Mouse (Mus musculus): ENCODE data around the gene Rasgef1b. TPM values are rescaled to one million over a fixed set of nuclear protein-coding genes. Genes with fewer than 3 reads are reported as not detected.

Rasgef1b gene
- total RNA-seq (2014; rRNA removed) (20.4 and 30.3 TPM in 2 replicates), polyA plus RNA-seq (2012; rRNA removed) (4.0 and 4.3 TPM in 2 replicates)

DNA sequence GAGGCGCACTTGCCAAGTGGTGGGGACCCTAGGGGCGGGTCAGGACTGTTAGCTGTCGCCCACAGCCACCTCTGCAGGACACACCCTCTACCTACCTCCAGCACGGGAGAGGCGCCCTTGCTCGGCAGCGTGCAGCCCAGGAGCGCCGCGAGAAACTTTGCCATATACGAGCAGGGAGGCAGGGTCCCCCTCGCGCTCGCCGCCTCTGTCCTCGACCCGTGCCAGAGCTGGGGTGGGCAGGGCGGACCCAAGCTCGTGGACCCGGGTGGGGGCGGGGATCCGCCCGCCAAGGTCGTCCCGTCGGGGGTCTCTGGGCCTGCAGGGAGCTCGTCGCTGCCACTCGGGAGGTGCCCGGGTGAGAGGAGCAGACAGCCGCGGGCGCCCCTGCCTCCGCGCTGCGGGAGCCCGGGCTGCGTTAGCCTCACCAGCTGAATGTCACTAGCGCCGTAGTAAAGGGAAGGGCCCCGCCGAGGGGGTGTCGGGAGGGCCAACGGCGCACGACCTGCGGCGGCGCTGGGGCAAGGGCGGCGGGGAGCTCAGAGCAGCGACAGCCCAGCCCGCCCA is at the start of gene Rasgef1b:
TSS of gene Rasgef1b (minus strand) at position 417 of the 564 bp plus-strand sequence.
- Histone ChIP-seq H3K27ac (replicated peaks; ENCODE audit: insufficient read depth, low read depth, low read length) (no peak within 1 kb of the TSS), H3K36me3 (ENCODE audit: control insufficient read depth, insufficient read depth, low read length) (no peaks in the 10 kb centered on the region), H3K9ac (ENCODE audit: low read depth, low read length) (peak within 1 kb of the TSS; percentile 52), H3K27me3 (ENCODE audit: control insufficient read depth, insufficient read depth, low read length) (peaks cover 4% of the 10 kb centered on the region; the same call in 1 of the 2 replicates), H3K4me1 (ENCODE audit: control insufficient read depth, insufficient read depth, low read length) (peaks cover 3% of the 10 kb centered on the region; the same call in 1 of the 2 replicates), H3K4me3 (ENCODE audit: insufficient read depth, low read depth, low read length) (peak within 1 kb of the TSS; percentile 60), H3K79me2 (ENCODE audit: control insufficient read depth, insufficient read depth, low read length) (no peaks in the 10 kb centered on the region)
- TF ChIP-seq CTCF (IDR thresholded peaks at IDR 0.05; ENCODE audit: low read depth, low read length) (no peak), POLR2A (IDR thresholded peaks at IDR 0.05; ENCODE audit: extremely low read depth, insufficient read depth, low read length) (no peak)
- 1% methylated on average over 53 of the region's 53 CpGs for WGBS
- peak; percentile 8 for DNase-seq (ENCODE audit: extremely low read depth, low read depth, low spot score)

DNA sequence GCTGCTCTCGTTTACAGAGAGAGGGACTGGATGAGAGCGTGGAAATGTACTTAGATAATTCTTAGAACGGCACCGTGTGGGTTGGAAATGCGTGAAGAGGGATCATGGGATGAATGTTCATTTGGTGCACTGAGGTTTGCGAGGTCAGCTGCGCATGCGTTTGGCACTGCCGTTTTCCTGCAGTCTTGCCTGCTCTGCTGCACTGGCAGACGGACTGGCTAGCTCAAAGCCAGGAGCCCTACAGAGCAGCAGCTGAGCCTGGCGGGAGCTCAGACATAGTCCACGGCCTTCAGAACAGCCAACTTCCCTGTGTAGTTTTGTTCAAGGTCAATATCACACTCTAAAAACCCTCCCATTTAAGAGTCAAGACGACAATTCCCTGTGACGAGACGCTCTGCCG is 46.5 kb upstream of the Rasgef1b start:
- WGBS, result 73% methylated on average over 16 of the region's 16 CpGs
- no peak overlapping the region for H3K9ac ChIP-seq (ENCODE audit: low read depth, low read length)
- DNase-seq (ENCODE audit: extremely low read depth, low read depth, low spot score), result no peak
- H3K4me3 ChIP-seq (ENCODE audit: insufficient read depth, low read depth, low read length), result no peak overlapping the region
- H3K4me1 ChIP-seq (ENCODE audit: control insufficient read depth, insufficient read depth, low read length), result no peaks in the 10 kb centered on the region
- no peaks in the 10 kb centered on the region for H3K79me2 ChIP-seq (ENCODE audit: control insufficient read depth, insufficient read depth, low read length)
- TF ChIP-seq CTCF (IDR thresholded peaks at IDR 0.05; ENCODE audit: low read depth, low read length) (no peak), POLR2A (IDR thresholded peaks at IDR 0.05; ENCODE audit: extremely low read depth, insufficient read depth, low read length) (no peak)
- H3K27ac ChIP-seq (replicated peaks; ENCODE audit: insufficient read depth, low read depth, low read length), result no peak overlapping the region
- no peaks in the 10 kb centered on the region for H3K36me3 ChIP-seq (ENCODE audit: control insufficient read depth, insufficient read depth, low read length)
- no peaks in the 10 kb centered on the region for H3K27me3 ChIP-seq (ENCODE audit: control insufficient read depth, insufficient read depth, low read length)

DNA sequence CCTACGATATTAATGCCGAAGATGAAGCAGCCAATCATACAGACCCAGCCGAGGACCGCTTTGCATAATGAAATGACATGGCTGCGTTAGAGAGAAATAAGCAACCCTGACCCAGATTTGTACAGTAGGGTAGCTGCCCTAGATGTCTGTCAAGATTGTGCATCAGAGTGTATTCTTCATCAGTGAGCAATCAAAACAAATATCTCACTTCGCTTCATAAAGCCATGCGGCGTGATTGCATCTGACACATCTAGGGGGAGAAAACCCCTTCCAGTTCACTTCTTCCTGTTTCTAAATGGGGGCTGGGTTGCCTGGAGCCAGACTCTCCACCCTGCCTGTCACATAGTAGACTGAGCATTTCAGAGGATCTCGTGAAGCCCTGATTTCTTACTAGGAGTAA is 44.4 kb upstream of the Rasgef1b start:
- no peak for TF ChIP-seq POLR2A (IDR thresholded peaks at IDR 0.05; ENCODE audit: extremely low read depth, insufficient read depth, low read length)
- TF ChIP-seq CTCF (IDR thresholded peaks at IDR 0.05; ENCODE audit: low read depth, low read length), result no peak
- no peak overlapping the region for H3K4me3 ChIP-seq (ENCODE audit: insufficient read depth, low read depth, low read length)
- no peaks in the 10 kb centered on the region for H3K27me3 ChIP-seq (ENCODE audit: control insufficient read depth, insufficient read depth, low read length)
- no peaks in the 10 kb centered on the region for H3K79me2 ChIP-seq (ENCODE audit: control insufficient read depth, insufficient read depth, low read length)
- H3K27ac ChIP-seq (replicated peaks; ENCODE audit: insufficient read depth, low read depth, low read length), result no peak overlapping the region
- H3K4me1 ChIP-seq (ENCODE audit: control insufficient read depth, insufficient read depth, low read length), result no peaks in the 10 kb centered on the region
- H3K9ac ChIP-seq (ENCODE audit: low read depth, low read length), result no peak overlapping the region
- H3K36me3 ChIP-seq (ENCODE audit: control insufficient read depth, insufficient read depth, low read length), result no peaks in the 10 kb centered on the region
- no peak for DNase-seq (ENCODE audit: extremely low read depth, low read depth, low spot score)
- 81% methylated on average over 9 of the region's 9 CpGs for WGBS

DNA sequence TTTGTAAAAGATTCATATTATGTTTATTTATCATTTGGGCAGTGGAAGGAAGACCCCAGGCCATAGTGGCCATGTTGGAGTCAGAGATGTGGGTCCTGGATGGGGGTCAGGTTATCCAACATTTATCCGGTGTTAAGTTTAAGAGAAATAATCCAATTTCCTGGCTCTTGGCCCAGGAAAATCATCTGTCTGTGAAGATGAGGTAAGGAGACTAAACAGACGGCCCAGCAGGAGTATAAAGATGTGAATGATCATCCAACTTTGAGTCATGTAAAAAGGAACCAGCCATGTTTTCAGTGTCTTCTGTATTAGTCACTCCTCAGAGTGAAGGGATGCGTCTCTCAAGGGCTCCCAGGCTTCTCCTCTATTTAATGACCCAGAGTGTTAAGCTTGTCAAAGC is 35.4 kb upstream of the Rasgef1b start:
- 77% methylated on average over 3 of the region's 3 CpGs for WGBS
- TF ChIP-seq POLR2A (IDR thresholded peaks at IDR 0.05; ENCODE audit: extremely low read depth, insufficient read depth, low read length) (no peak), CTCF (IDR thresholded peaks at IDR 0.05; ENCODE audit: low read depth, low read length) (no peak)
- no peak overlapping the region for H3K27ac ChIP-seq (replicated peaks; ENCODE audit: insufficient read depth, low read depth, low read length)
- H3K4me3 ChIP-seq (ENCODE audit: insufficient read depth, low read depth, low read length), result no peak overlapping the region
- no peak for DNase-seq (ENCODE audit: extremely low read depth, low read depth, low spot score)
- no peaks in the 10 kb centered on the region for H3K36me3 ChIP-seq (ENCODE audit: control insufficient read depth, insufficient read depth, low read length)
- no peak overlapping the region for H3K9ac ChIP-seq (ENCODE audit: low read depth, low read length)
- H3K79me2 ChIP-seq (ENCODE audit: control insufficient read depth, insufficient read depth, low read length), result no peaks in the 10 kb centered on the region
- H3K27me3 ChIP-seq (ENCODE audit: control insufficient read depth, insufficient read depth, low read length), result no peaks in the 10 kb centered on the region
- no peaks in the 10 kb centered on the region for H3K4me1 ChIP-seq (ENCODE audit: control insufficient read depth, insufficient read depth, low read length)

DNA sequence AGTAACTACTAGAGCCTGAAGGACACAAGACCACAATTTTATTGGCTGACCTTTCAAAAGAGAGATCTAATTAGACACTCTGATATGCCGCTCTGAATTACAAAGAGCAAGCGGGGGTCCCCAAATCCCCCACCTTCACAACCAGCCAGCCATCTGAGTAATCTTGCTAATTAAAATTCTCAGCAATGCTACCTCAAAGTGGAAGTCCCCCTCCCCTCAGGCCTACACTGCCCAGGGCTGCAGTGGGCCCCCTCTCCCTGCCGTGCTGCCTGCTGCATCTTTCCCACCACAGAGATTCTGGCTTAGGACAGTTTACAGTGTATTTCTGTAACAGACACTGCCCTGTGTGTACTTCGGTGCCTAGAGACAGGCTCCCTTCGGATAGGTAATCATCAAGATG is 30.0 kb upstream of the Rasgef1b start:
- H3K79me2 ChIP-seq (ENCODE audit: control insufficient read depth, insufficient read depth, low read length), result no peaks in the 10 kb centered on the region
- 84% methylated on average over 5 of the region's 5 CpGs for WGBS
- no peak overlapping the region for H3K9ac ChIP-seq (ENCODE audit: low read depth, low read length)
- TF ChIP-seq POLR2A (IDR thresholded peaks at IDR 0.05; ENCODE audit: extremely low read depth, insufficient read depth, low read length) (no peak), CTCF (IDR thresholded peaks at IDR 0.05; ENCODE audit: low read depth, low read length) (no peak)
- no peaks in the 10 kb centered on the region for H3K27me3 ChIP-seq (ENCODE audit: control insufficient read depth, insufficient read depth, low read length)
- H3K27ac ChIP-seq (replicated peaks; ENCODE audit: insufficient read depth, low read depth, low read length), result no peak overlapping the region
- DNase-seq (ENCODE audit: extremely low read depth, low read depth, low spot score), result no peak
- no peak overlapping the region for H3K4me3 ChIP-seq (ENCODE audit: insufficient read depth, low read depth, low read length)
- H3K36me3 ChIP-seq (ENCODE audit: control insufficient read depth, insufficient read depth, low read length), result no peaks in the 10 kb centered on the region
- no peaks in the 10 kb centered on the region for H3K4me1 ChIP-seq (ENCODE audit: control insufficient read depth, insufficient read depth, low read length)

DNA sequence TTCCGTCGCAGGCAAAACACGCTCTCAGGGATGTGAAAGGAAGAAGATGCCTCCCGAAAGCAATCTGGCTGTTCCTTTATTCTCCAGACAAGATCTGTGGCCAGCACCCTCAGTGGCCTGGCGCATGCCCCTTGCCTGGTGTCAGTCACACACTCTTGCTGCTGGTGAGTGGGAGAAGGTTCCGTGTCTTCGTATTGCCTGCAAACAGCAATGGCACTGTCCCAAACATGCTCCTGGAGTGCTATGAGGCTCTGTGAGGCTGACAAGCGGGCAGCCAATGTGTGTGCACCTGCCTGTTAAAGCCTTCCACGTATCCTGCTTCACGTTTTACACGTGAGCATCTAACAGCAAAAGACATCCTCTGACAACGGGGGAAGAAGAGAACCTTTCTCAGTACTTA is 25.0 kb upstream of the Rasgef1b start:
- 82% methylated on average over 12 of the region's 12 CpGs for WGBS
- H3K4me1 ChIP-seq (ENCODE audit: control insufficient read depth, insufficient read depth, low read length), result no peaks in the 10 kb centered on the region
- no peak for TF ChIP-seq CTCF (IDR thresholded peaks at IDR 0.05; ENCODE audit: low read depth, low read length)
- no peak for TF ChIP-seq POLR2A (IDR thresholded peaks at IDR 0.05; ENCODE audit: extremely low read depth, insufficient read depth, low read length)

More for the DNA sequence above, 25.0 kb upstream of the Rasgef1b start:
- H3K27me3 ChIP-seq (ENCODE audit: control insufficient read depth, insufficient read depth, low read length), result no peaks in the 10 kb centered on the region
- DNase-seq (ENCODE audit: extremely low read depth, low read depth, low spot score), result no peak
- H3K79me2 ChIP-seq (ENCODE audit: control insufficient read depth, insufficient read depth, low read length), result no peaks in the 10 kb centered on the region
- no peak overlapping the region for H3K4me3 ChIP-seq (ENCODE audit: insufficient read depth, low read depth, low read length)
- no peak overlapping the region for H3K27ac ChIP-seq (replicated peaks; ENCODE audit: insufficient read depth, low read depth, low read length)
- no peak overlapping the region for H3K9ac ChIP-seq (ENCODE audit: low read depth, low read length)
- H3K36me3 ChIP-seq (ENCODE audit: control insufficient read depth, insufficient read depth, low read length), result no peaks in the 10 kb centered on the region

All from liver, adult 2 months (tissue).